Comparison of ENCODE assay signal across 8 mouse cellular contexts in the genomic region with DNA sequence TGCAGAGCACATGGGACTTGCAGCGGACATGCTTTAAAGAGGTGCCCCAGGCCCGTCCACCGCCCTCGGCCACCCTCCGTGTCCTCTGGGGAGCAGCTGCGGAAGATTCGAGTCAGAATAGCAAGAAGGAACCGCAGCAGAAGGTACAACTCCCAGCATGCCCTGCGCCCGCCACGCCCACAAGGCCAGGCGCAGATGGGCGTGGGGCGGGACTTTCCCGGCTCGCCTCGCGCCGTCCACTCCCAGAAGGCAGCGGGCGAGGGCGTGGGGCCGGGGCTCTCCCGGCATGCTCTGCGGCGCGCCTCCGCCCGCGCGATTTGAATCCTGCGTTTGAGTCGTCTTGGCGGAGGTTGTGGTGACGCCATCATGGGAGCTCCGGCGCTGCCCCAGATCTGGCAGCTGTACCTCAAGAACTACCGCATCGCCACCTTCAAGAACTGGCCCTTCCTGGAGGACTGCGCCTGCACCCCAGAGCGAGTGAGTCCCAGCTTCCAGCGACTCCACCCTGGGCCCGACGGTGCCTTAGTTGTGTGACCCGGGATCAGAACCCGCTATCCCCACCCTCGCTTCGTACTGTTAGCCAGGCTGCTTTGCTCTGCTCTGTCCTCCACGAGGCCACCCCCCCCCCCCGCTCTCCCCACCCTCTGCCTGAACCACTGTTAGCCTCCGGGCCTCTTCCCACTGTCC. TPM values are rescaled to one million over a fixed set of nuclear protein-coding genes. Genes with fewer than 3 reads are reported as not detected.
DNase-seq lines count a peak whose midpoint lies in the region; ATAC-seq and TF ChIP-seq lines count a peak whose summit lies in the region.

A gene (plus strand): TSS at position 267 of the 687 bp plus-strand sequence.

- TF ChIP-seq EP300 in heart, adult 2 months (IDR thresholded peaks at IDR 0.05; ENCODE audit: insufficient read depth, low read depth, low read length), result peak; percentile 90; the same call in 1 of the 2 replicates

- peaks cover 21% of the 10 kb centered on the region for H3K36me3 ChIP-seq in embryonic facial prominence, embryonic 13.5 days
- H3K36me3 ChIP-seq in heart, adult 2 months (ENCODE audit: control insufficient read depth, insufficient read depth, low read length), result no peaks in the 10 kb centered on the region
- peaks cover 26% of the 10 kb centered on the region for H3K36me3 ChIP-seq in limb, embryonic 12.5 days
- no peaks in the 10 kb centered on the region for H3K36me3 ChIP-seq in midbrain, embryonic 14.5 days (ENCODE audit: control insufficient read depth, insufficient read depth, low read length)

- no peaks in the 10 kb centered on the region for H3K79me2 ChIP-seq in heart, adult 2 months (replicated peaks; ENCODE audit: control insufficient read depth, insufficient read depth, low read length)

- peak; percentile 95 for TF ChIP-seq POLR2A in heart, adult 2 months (IDR thresholded peaks at IDR 0.05; ENCODE audit: insufficient read depth, low read depth, low read length)

- H3K27ac ChIP-seq in embryonic facial prominence, embryonic 13.5 days, result peak within 1 kb of the TSS; percentile 98
- peak within 1 kb of the TSS; percentile 87 for H3K27ac ChIP-seq in heart, adult 2 months
- H3K27ac ChIP-seq in limb, embryonic 12.5 days, result peak within 1 kb of the TSS; percentile 94
- peak within 1 kb of the TSS; percentile 97 for H3K27ac ChIP-seq in midbrain, embryonic 14.5 days (replicated peaks; ENCODE audit: low read depth, low read length)

- H3K4me1 ChIP-seq in embryonic facial prominence, embryonic 13.5 days, result peaks cover 32% of the 10 kb centered on the region
- H3K4me1 ChIP-seq in heart, adult 2 months (ENCODE audit: control insufficient read depth, insufficient read depth, low read length), result peaks cover 2% of the 10 kb centered on the region
- peaks cover 24% of the 10 kb centered on the region for H3K4me1 ChIP-seq in limb, embryonic 12.5 days (replicated peaks)
- peaks cover 13% of the 10 kb centered on the region for H3K4me1 ChIP-seq in midbrain, embryonic 14.5 days (ENCODE audit: control insufficient read depth, insufficient read depth, low read length)

- H3K9me3 ChIP-seq in embryonic facial prominence, embryonic 13.5 days, result no peaks in the 10 kb centered on the region
- no peaks in the 10 kb centered on the region for H3K9me3 ChIP-seq in limb, embryonic 12.5 days
- no peaks in the 10 kb centered on the region for H3K9me3 ChIP-seq in midbrain, embryonic 14.5 days (ENCODE audit: control insufficient read depth, low read length)

- TF ChIP-seq CTCF in heart, adult 2 months (IDR thresholded peaks at IDR 0.05), result peak; percentile 32; the same call in 1 of the 2 replicates

- no peaks in the 10 kb centered on the region for H3K27me3 ChIP-seq in embryonic facial prominence, embryonic 13.5 days
- H3K27me3 ChIP-seq in heart, adult 2 months (ENCODE audit: control insufficient read depth, insufficient read depth, low read length), result no peaks in the 10 kb centered on the region
- H3K27me3 ChIP-seq in limb, embryonic 12.5 days, result no peaks in the 10 kb centered on the region
- no peaks in the 10 kb centered on the region for H3K27me3 ChIP-seq in midbrain, embryonic 14.5 days (ENCODE audit: control insufficient read depth, insufficient read depth, low read length)

- DNase-seq in 416B (ENCODE audit: low read depth), result peak; percentile 97
- peak; percentile 91 to 94 for DNase-seq in adrenal gland, postnatal 4 days (ENCODE audit: low spot score in 2 of 2)
- DNase-seq in heart, adult 2 months, result peak; percentile 97 to 99
- DNase-seq in kidney, adult 8-10 months, result peak; percentile 96
- peak; percentile 99 for DNase-seq in midbrain, embryonic 14.5 days
- peak; percentile 98 for DNase-seq in spleen, adult 12 weeks (ENCODE audit: low spot score)

- peak within 1 kb of the TSS; percentile 88 for H3K4me2 ChIP-seq in embryonic facial prominence, embryonic 13.5 days
- H3K4me2 ChIP-seq in limb, embryonic 12.5 days, result peak within 1 kb of the TSS; percentile 86
- H3K4me2 ChIP-seq in midbrain, embryonic 14.5 days (ENCODE audit: low read length), result peak within 1 kb of the TSS; percentile 89

- peak within 1 kb of the TSS; percentile 86 for H3K9ac ChIP-seq in embryonic facial prominence, embryonic 13.5 days
- peak within 1 kb of the TSS; percentile 77 for H3K9ac ChIP-seq in heart, adult 2 months (ENCODE audit: low read depth, low read length)
- peak within 1 kb of the TSS; percentile 80 for H3K9ac ChIP-seq in limb, embryonic 12.5 days (replicated peaks)
- H3K9ac ChIP-seq in midbrain, embryonic 14.5 days (replicated peaks; ENCODE audit: low read length), result peak within 1 kb of the TSS; percentile 82

- H3K4me3 ChIP-seq in embryonic facial prominence, embryonic 13.5 days, result peak within 1 kb of the TSS; percentile 69
- peak within 1 kb of the TSS; percentile 56 for H3K4me3 ChIP-seq in heart, adult 2 months
- H3K4me3 ChIP-seq in limb, embryonic 12.5 days (replicated peaks), result peak within 1 kb of the TSS; percentile 71
- H3K4me3 ChIP-seq in midbrain, embryonic 14.5 days (replicated peaks; ENCODE audit: low read depth, low read length), result peak within 1 kb of the TSS; percentile 62

- intact Hi-C loops in heart, adult 2 months (cut with DNase I), result no loop called here

- under 1% methylated on average over 48 of the region's 51 CpGs for WGBS in embryonic facial prominence, embryonic 13.5 days
- WGBS in heart, adult 2 months, result under 1% methylated on average over 51 of the region's 51 CpGs
- 1% methylated on average over 50 of the region's 51 CpGs for WGBS in limb, embryonic 12.5 days
- WGBS in midbrain, embryonic 14.5 days, result under 1% methylated on average over 51 of the region's 51 CpGs

- ATAC-seq in embryonic facial prominence, embryonic 13.5 days (ENCODE audit: insufficient number of reproducible peaks, insufficient read depth, low FRiP score, low TSS enrichment, low read depth), result peak; percentile 85
- peak; percentile 92 for ATAC-seq in limb, embryonic 12.5 days (ENCODE audit: insufficient number of reproducible peaks, insufficient read depth, low FRiP score, low TSS enrichment, low read depth)
- peak; percentile 95 for ATAC-seq in midbrain, embryonic 14.5 days (ENCODE audit: low FRiP score, low TSS enrichment)

RNA-seq across cellular contexts. Expression of the gene that starts here (rescaled TPM):
- total RNA-seq in adrenal gland, postnatal 4 days (2021), result 10 to 100 TPM; 43.4 to 43.8 TPM
- polyA plus RNA-seq in embryonic facial prominence, embryonic 13.5 days (2015; fragmentation: Nextera tagmentation; extraction: Ambion mirVana), result 326 and 344 TPM in 2 replicates
- total RNA-seq in heart, adult 2 months (2021), result under 1 TPM; 0.18 to 0.80 TPM
- polyA plus RNA-seq in heart, adult 2 months (2012; rRNA removed), result 0.35 and 0.79 TPM in 2 replicates
- 346 and 369 TPM in 2 replicates for polyA plus RNA-seq in limb, embryonic 12.5 days (2016; fragmentation: Nextera tagmentation; extraction: Ambion mirVana)
- 27.9 and 50.1 TPM in 2 replicates for polyA plus RNA-seq in midbrain, embryonic 14.5 days (2014; fragmentation: Nextera tagmentation; extraction: Ambion mirVana)

Comparison
In these comparisons a context has a peak if more than half of its experiments do, and no peak if none do; other contexts are left out.
1. Peak in every context shown above with its lines: DNase-seq, ATAC-seq, H3K4me3 ChIP-seq and H3K27ac ChIP-seq.
2. RNA of the gene that starts here (total RNA-seq): 43.4 to 43.8 TPM in adrenal gland, postnatal 4 days; 0.18 to 0.80 TPM in heart, adult 2 months; every median in the first group is over 10 times any median in the second.
3. RNA of the gene that starts here (polyA plus RNA-seq): 346 to 369 TPM in limb, embryonic 12.5 days, 326 to 344 TPM in embryonic facial prominence, embryonic 13.5 days and 27.9 to 50.1 TPM in midbrain, embryonic 14.5 days; 0.35 to 0.79 TPM in heart, adult 2 months; every median in the first group is over 10 times any median in the second.
4. Peak in DNase-seq, H3K4me3 ChIP-seq, H3K27ac ChIP-seq and H3K9ac ChIP-seq in heart, adult 2 months; RNA of the gene not detected or under 1 TPM.